Mouse (Mus musculus): ENCODE measurements at regions not wholly inside any gene's neighbourhood (a gene's known extent, or its start where the extent isn't known, plus 50 kb on each side); places are given as distances from the start of the nearest gene placed in this dataset.

GRCm38 (mm10) chr6:112220149-112220548, 53.4 kb upstream of the Lmcd1 start:
- no peak for DNase-seq
- intact Hi-C loops (cut with DNase I) = no loop called here

DNA sequence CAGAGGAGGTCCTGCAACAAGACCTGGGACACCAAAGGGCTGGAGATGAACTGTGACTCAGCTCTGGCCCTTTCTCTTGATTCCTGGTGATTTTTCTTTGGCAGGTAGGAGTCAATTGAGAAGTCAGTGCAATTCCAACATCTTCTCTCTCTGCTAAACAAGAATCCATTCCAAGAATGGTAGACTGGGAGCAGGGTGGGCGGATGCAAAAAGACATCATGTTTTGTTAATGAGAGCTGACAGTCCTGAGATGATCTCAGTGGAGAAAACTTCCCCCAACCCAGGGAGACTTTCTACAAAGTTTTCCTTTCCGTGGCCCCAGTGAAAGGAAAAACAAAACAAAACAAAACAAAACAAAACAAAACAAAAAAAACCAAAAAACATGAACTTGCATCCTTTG, 52.2 kb upstream of the Lmcd1 start:
- intact Hi-C loops (cut with DNase I) = no loop called here
- no peak for DNase-seq

DNA sequence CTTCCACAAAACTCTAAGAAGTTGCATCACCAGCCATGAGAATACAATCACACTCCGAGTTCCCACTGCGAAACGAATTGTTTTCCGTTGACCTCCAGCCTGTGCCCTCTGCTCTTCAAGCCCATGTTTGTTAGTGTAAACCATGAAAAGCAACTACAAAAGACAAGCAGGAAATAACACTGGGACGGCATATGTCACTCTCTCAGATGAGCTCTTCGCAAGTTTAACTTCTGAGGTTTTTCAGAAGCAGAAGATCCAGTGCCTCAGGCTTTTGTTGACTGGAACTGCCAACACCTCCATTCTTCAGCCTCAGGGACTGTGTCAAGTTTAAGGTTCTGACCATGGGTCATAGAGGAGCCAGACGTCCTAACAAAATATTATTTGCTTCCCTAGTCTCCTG, 50.2 kb upstream of the Lmcd1 start:
- no peak for DNase-seq
- intact Hi-C loops (cut with DNase I) = no loop called here
